Mouse (Mus musculus) CH12.LX (cell line): ENCODE measurements at regions not wholly inside any gene's neighbourhood (a gene's known extent, or its start where the extent isn't known, plus 50 kb on each side); places are given as distances from the start of the nearest gene placed in this dataset.
"Not testable (repeated sequence)": the region's sequence is repeated elsewhere in the genome, so short reads cannot be mapped to it uniquely, and the experiment has no call there.

Source experiments
- CTCF ChIP-seq, 2 experiments: IDR thresholded peaks in 1 of 2; conservative IDR thresholded peaks in 1 of 2; 2 replicates each; pipeline ENCODE4 v1.5.1; 2011 to 2012; ENCODE audit warnings: low read depth in 2 of 2, low read length in 2 of 2, improper control_type of control experiment in 1 of 2, inconsistent platforms in 1 of 2, mild to moderate bottlenecking in 1 of 2, moderate library complexity in 1 of 2
- JUND ChIP-seq: conservative IDR thresholded peaks from 2 replicates; pipeline ENCODE4 v1.6.1; 2011; ENCODE audit warnings: low read depth, low read length, improper control_type of control experiment
- MAFK ChIP-seq: IDR thresholded peaks from 2 replicates; pipeline ENCODE4 v1.6.1; 2011; ENCODE audit warnings: low read length, improper control_type of control experiment; ENCODE audit not compliant: insufficient replicate concordance
- MYC ChIP-seq: IDR thresholded peaks from 2 replicates; pipeline ENCODE4 v1.6.1; 2011; ENCODE audit warnings: low read depth, mild to moderate bottlenecking, improper control_type of control experiment, low read length
- POLR2A ChIP-seq: IDR thresholded peaks from 2 replicates; pipeline ENCODE4 v1.6.1; 2011; ENCODE audit warnings: low read depth, mild to moderate bottlenecking, improper control_type of control experiment, low read length
- RCOR1 ChIP-seq: conservative IDR thresholded peaks from 2 replicates; pipeline ENCODE4 v1.6.1; 2012; ENCODE audit warnings: low read depth, mild to moderate bottlenecking, inconsistent platforms, low read length, improper control_type of control experiment
- UBTF ChIP-seq: IDR thresholded peaks from 2 replicates; pipeline ENCODE4 v1.6.1; 2012; ENCODE audit warnings: low read depth, mild to moderate bottlenecking, inconsistent platforms, low read length, improper control_type of control experiment, moderate library complexity
- ZMIZ1 ChIP-seq: IDR thresholded peaks from 2 replicates; pipeline ENCODE4 v1.6.1; 2012; ENCODE audit warnings: low read depth, mild to moderate bottlenecking, inconsistent platforms, low read length, improper control_type of control experiment

GRCm38 (mm10) chr13:27960421-27960820, 55.6 kb upstream of the Prl4a1 start:
- TF ChIP-seq JUND; CTCF (conservative IDR thresholded peaks at IDR 0.05 in 1 of 2, IDR thresholded peaks at IDR 0.05 in 1 of 2; ENCODE audit: low read depth in 2 of 2, low read length in 2 of 2); ZMIZ1; RCOR1; MYC; UBTF; POLR2A; MAFK: not testable (repeated sequence)
